Mouse (Mus musculus): ENCODE results near the gene Scgb2a2. TPM values are rescaled to one million over a fixed set of nuclear protein-coding genes. Genes with fewer than 3 reads are reported as not detected.

The Scgb2a2 gene
- total RNA-seq (2023): not detected

GRCm38 (mm10) chr19:9847262-9847661 is at the start of gene Scgb2a2:
Gene Scgb2a2 (plus strand): TSS chr19:9847562.

GRCm38 (mm10) chr19:9899072-9899779 is 51.9 kb downstream of the Scgb2a2 start, which contains the start of gene Incenp:
Gene Incenp (minus strand): TSS chr19:9899551.

Other genes with a start within 250 kb of the Scgb2a2 start
- gene Incenp, start 52.0 kb downstream of the Scgb2a2 start, total RNA-seq (2023): 100 to 1,000 TPM; 188 to 200 TPM
- 1,000 to 10,000 TPM; 2,763 to 3,169 TPM for gene Fth1, start 133.0 kb downstream of the Scgb2a2 start, total RNA-seq (2023)
- not detected for gene Best1, start 154.1 kb downstream of the Scgb2a2 start, total RNA-seq (2023)
- gene Rab3il1, start 154.1 kb downstream of the Scgb2a2 start, total RNA-seq (2023): 1 to 10 TPM; 5.0 to 9.6 TPM
- 1 to 10 TPM; 2.0 to 5.5 TPM for gene Fads3, start 194.0 kb downstream of the Scgb2a2 start, total RNA-seq (2023)

Measured in neutrophil, adult 59 days (primary cell).